Mouse (Mus musculus): ENCODE measurements around the gene Defb18. TPM values are rescaled to one million over a fixed set of nuclear protein-coding genes. Genes with fewer than 3 reads are reported as not detected.
"Not testable (repeated sequence)": the region's sequence is repeated elsewhere in the genome, so short reads cannot be mapped to it uniquely, and the experiment has no call there.

Gene Defb18
- polyA plus RNA-seq (2017; shearing (Covaris generic)): not detected

DNA sequence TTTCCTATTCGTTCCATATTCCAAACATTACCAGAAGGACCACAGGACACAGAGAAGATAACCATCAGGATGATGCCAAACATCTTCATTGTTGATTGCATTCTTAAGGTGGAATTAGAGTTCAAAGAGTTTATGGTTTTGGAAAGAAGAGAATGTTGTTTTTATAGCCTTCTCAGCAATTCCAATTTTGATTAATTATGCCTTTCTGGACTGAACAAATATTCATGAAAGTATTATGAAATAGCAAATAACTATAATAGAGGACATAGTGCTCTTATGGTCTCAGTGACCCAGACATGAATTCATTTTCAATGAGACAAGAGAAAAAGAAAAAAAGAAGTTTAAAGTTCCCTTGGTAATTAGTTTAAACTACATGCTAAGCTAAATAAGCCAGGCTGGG is at the start of gene Defb18:
TSS of gene Defb18 (minus strand) at position 101 of the 400 bp plus-strand sequence.
- no peak for ATAC-seq

DNA sequence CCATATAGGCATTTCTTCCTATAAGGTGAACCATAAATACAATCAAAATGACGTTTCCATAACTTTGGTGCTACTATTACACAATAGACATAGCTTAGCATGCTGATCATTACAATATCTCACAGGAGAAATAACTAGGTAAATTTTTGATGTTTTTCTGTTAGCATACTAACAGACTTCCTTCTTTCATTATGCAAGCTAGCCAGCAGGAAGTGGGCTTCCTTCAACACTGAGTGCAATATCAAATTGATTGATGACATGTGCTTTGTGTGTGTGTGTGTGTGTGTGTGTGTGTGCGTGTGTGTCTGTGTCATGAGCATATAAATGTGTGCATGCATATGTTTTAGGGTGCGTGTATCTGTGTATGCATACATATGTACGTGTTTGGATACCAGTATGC is 33.9 kb upstream of the Defb18 start:
- ATAC-seq: no peak

DNA sequence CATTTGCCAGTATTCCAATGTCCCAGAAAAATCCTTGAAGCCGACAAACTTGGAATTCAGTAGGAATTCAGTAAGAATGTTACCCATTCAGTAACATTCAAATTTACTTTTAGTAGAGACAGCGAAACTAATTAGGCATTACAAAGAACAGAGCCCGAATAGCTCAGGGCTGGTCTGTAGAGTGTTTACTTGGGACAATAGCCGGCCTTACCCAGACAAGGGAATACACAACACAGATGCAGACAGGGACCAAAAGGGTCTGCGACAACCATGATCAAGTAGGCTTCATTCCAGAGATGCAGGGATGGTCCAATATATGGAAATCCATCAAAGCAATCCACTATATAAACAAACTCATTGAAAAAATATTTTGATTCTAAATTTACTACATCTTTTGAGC is 31.6 kb upstream of the Defb18 start:
- no peak for ATAC-seq

DNA sequence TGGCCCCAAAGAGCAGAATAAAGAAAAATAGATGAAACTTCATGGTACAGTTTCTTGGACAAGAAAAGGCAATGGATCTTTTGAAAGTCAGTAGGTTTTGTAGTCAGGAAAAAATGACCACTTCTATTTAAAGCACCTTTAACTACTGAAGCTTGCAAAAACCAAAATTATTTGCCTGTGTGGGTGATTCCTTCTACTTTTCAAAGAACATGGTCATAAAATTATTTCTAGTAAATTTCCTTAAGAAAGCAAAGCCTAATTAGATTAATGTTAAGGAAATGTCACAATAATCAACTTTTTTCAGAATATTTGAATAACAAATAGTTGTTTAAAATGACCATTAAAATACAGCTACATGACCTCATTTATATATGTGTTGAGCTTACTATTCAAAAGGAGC is 27.8 kb upstream of the Defb18 start, which contains the start of gene Defb41:
TSS of gene Defb41 (minus strand) at position 101 of the 400 bp plus-strand sequence.
- no peak for ATAC-seq

DNA sequence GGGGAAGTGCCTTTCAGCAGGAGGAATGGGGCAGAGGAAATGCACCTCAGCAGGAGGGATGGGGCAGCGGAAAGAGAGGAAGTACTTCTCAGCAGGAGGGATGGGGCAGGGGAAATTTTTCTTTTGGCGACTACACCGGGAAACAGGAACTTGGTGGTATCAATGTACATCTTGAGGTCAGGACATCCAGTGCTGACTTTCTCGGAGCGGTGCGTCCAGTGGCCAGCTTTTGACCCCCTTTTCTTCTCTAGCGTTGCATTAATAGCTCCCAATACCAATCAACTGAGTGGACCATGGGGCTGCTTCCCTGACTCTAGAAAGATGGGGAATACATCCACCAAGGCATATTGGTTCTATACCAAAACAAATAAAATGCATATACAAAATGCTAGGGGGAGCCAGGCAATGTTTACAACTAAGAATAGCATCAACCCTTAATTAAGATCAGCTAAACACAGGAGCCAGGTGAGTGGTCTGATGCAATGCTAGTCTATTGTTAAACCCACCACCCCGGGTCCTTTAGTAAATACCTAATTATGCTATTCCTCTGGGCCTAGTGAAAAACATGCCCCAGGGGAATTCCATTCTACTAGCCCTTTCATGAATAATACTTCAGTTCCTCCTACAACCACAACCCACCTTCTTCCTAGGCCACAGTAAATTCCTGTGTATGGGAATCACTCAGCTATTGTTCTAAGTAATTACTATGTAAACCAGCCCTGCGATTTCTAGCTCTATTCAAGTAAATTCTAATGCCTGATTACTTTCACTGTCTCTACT is 8.7 kb upstream of the Defb18 start:
- ATAC-seq: not testable (repeated sequence)

DNA sequence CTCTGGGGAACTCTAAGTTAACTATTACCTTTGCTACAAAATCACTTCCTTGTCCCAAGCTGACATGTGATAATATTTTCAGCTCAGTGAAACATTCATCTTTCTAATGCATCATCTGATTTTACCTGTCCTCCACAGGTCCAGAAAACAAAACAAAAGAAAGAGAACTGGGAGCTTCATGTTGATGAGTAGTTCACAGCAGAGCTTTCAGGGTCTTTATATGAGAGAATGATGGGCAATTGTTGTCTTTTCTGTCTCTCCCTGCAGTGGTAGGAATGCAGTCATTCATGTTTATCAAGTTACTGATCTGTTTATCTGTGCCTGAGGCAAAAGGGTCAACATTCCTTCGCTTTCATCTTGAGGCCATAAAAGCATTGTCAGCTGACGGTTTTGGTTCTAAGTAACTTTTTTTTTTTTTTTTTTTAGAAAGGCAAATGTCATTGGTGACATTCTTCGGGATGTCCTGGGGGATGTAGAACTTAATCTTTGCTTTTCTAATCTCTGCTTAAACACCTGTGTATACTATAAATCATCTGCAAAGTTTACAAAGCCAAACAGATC is 13.8 kb downstream of the Defb18 start:
- no peak for ATAC-seq

DNA sequence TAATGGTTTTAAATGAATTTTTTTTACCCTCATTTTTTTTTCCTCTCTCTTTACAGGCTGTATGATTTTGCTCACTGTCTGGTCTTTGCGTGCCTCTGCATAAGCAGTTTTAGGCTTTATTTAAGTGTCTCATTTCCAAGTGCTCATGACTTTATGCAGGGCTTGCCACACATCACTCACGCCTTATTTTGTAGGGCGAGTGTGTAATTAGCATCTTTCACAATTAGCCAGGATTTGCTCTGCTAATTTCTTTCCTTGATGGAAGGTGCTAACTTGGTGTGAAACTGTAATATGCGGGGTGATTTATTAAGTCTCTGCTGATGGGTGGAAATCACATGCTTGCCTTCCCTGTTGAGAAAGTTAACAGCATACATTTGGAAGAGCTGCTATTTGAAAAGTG is 45.5 kb downstream of the Defb18 start:
- no peak for ATAC-seq

DNA sequence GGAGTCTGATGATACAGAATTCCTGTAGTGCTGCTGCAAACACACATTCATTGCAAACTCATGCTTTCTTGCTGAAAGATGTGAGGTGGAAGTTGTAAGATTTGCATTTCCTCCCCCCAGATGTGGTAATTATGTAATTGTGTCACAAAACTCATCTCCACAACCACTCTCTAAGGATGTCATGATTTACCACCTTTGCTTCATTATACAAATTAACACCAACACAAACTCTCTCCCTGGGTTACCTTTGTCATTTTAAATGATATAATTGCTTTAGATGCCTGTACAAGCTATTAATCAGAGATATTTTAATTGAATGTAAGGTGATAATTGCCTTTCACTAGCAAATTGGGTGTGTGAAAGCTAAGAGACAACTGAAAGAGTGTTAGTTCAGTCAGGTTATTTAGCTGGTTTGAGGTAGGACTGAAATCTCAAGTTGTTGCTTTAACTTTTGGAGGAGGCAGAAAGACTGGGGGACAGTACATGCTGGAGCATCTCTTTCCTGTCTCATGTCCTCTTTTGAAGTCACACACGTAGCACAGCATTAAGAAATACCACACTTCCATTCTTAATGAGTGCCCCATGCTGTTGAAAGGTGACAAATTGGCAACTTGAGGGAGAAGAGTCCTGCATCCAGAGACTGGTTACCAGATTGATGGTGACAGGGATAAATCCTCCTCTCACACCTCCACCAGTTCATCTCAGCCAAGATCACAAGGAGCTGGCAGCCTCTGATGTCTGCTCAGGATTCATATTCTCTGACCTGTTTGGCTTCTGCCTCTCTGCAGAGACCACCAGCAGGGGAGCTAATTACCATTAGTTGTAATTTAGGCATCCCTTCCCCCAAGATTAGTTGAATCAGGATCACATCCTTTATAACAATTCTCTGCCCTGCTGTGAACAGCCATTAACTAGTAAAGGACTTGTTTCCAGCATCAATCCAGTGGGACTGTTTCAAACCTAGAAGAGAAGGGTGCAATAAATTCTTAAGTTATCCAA is 46.2 kb downstream of the Defb18 start:
- ATAC-seq: no peak

Other genes with a start within 250 kb of the Defb18 start
- not detected for gene Crisp4, start 91.5 kb downstream of the Defb18 start, polyA plus RNA-seq (2017; shearing (Covaris generic))
- not detected for gene Defb41, start 27.7 kb upstream of the Defb18 start, polyA plus RNA-seq (2017; shearing (Covaris generic))